Mouse (Mus musculus): ENCODE data around the gene Magel2. TPM values are rescaled to one million over a fixed set of nuclear protein-coding genes. Genes with fewer than 3 reads are reported as not detected.

Magel2 gene
- not detected in 2 replicates for polyA plus RNA-seq (2012; ENCODE audit: insufficient read depth, insufficient read length, missing spikeins)

DNA sequence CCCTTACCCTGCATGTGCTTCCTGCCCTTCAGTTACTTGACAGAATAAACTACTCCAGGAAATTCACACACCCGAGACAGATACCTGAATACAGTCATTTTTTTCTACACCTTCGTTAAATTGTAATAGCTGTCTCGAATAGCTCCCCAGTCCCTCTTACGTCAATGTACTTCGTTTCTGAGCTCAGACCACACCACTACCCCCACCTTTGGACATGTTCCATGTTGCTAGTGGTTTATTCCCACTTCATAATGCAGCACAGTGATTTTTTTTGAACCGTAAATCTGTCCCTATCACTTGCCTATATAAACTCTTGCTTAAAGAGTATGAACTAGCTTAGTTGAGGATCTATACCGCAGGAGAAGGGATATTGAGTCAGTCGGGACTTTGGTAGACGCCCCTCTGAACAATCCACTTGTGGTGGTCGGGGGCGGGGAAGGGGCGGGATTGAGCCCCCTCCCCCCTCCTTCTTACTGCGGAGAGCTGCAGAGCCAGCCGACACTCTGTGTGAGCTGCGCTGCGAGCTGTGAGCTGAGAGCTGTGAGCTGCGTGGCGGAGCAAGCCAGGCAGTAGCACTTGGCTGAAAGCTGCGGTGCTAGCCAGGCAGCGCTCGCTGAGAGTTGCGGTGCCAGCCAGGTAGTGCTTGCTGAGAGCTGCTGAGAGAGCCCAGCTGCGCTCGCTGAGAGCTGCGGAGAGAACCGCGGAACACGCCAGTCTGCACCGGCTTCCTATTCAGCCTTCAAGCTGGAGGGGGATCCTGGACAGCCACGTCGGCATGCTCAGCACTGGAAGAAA lies at the start of gene Magel2:
TSS of gene Magel2 (plus strand) at position 501 of the 795 bp plus-strand sequence.
- no peak within 1 kb of the TSS for H3K27ac ChIP-seq (replicated peaks; ENCODE audit: low read depth, low read length)
- peak within 1 kb of the TSS; percentile 46 for H3K4me3 ChIP-seq (ENCODE audit: insufficient read depth, low read depth, low read length)
- H3K4me1 ChIP-seq (ENCODE audit: control insufficient read depth, insufficient read depth, insufficient read length, low read length): no peaks in the 10 kb centered on the region

DNA sequence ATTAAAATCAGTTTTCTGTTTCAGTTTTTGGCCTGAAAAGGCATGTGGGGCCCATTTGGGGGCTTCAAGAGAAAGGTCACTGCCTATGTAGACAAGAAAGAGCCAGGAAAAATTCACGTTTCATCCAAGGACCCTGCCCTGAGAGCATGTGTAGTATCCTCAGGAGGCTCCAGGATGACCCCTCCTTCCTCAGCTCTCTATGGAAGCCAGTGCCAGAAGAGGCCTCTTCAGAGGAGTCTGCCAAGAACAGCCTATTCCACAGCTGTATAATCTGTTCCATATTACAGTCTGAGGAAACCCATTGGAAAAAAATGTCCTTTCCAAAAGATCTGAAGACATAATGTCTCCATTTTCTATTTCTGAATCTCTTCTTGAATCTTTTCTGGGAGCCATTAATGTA lies 31.4 kb upstream of the Magel2 start:
- Histone ChIP-seq H3K27ac (replicated peaks; ENCODE audit: low read depth, low read length) (no peak overlapping the region), H3K4me1 (ENCODE audit: control insufficient read depth, insufficient read depth, insufficient read length, low read length) (no peaks in the 10 kb centered on the region), H3K4me3 (ENCODE audit: insufficient read depth, low read depth, low read length) (no peak overlapping the region)

DNA sequence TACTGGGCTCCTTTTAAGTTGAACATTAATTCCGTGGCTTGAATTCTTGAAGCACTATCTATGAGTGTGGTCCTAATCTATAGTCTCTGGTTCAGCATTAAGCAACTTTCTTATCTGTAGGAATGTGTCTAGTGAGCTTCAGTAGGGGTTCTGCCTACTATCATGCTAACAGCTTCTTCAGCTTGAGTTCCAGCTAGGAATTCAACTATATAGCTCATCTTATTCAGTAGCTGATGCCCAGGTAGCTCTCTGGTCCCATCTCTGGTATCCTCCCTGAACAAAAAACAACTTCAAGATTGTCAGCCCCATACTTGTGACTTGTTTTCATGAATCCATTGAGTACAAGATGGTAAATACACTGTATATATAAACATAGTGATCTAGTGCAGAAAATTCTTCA lies 30.5 kb upstream of the Magel2 start, which contains the start of gene Ndn:
TSS of gene Ndn (plus strand) at position 301 of the 400 bp plus-strand sequence.
- Histone ChIP-seq H3K27ac (replicated peaks; ENCODE audit: low read depth, low read length) (no peak within 1 kb of the TSS), H3K4me3 (ENCODE audit: insufficient read depth, low read depth, low read length) (no peak within 1 kb of the TSS), H3K4me1 (ENCODE audit: control insufficient read depth, insufficient read depth, insufficient read length, low read length) (no peaks in the 10 kb centered on the region)

DNA sequence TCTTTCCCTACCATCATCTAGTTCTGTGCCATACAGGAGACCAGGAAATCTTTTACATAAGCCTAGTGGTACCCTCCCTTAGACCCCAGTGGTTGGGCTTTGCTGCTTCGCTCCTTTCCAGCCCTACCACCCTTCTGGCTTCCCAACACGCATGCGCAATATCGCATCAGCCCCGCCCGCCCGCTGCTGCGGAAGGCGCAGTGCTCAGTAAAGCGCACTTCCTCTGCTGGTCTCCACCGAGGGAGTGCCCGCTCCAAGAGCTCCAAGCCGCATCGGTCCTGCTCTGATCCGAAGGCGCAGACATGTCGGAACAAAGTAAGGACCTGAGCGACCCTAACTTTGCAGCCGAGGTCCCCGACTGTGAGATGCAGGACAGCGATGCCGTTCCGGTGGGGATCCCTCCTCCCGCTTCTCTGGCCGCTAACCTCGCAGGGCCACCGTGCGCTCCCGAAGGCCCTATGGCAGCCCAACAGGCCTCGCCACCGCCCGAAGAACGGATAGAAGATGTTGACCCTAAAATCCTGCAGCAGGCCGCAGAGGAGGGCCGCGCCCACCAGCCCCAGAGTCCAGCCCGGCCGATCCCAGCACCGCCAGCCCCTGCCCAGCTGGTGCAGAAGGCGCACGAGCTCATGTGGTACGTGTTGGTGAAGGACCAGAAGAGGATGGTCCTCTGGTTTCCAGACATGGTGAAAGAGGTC lies 28.6 kb upstream of the Magel2 start:
- Histone ChIP-seq H3K27ac (replicated peaks; ENCODE audit: low read depth, low read length) (no peak overlapping the region), H3K4me1 (ENCODE audit: control insufficient read depth, insufficient read depth, insufficient read length, low read length) (no peaks in the 10 kb centered on the region), H3K4me3 (ENCODE audit: insufficient read depth, low read depth, low read length) (peak overlapping the region; percentile 60)

DNA sequence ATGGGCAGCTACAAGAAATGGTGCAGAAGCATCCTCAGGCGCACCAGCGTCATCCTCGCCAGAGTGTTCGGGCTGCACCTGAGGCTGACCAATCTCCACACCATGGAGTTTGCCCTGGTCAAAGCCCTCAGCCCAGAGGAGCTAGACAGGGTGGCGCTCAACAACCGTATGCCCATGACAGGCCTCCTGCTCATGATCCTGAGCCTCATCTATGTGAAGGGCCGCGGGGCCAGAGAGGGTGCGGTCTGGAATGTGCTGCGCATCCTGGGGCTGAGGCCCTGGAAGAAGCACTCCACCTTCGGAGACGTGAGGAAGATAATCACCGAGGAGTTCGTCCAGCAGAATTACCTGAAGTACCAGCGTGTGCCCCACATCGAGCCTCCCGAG lies 28.0 kb upstream of the Magel2 start:
- Histone ChIP-seq H3K4me1 (ENCODE audit: control insufficient read depth, insufficient read depth, insufficient read length, low read length) (no peaks in the 10 kb centered on the region), H3K4me3 (ENCODE audit: insufficient read depth, low read depth, low read length) (peak overlapping the region; percentile 60), H3K27ac (replicated peaks; ENCODE audit: low read depth, low read length) (no peak overlapping the region)

DNA sequence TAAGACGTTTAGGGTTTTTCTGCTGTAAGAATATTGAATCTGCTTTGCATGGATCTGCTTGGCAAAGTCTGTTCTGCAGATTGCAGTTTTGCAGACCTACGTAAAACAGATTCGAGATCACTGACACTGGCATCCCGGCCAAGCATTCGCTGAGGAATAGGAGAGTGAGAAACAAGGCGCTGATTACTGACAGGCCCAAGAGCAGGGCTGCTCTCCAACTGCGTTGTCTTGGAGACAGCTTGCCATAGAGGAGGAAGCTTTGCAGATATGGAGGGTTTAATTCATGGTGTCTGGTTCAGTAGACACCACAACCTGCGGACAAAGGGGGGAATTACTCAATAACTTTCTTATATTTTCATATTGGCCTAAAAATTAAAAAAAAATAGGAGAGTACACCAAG lies 25.5 kb upstream of the Magel2 start:
- H3K4me1 ChIP-seq (ENCODE audit: control insufficient read depth, insufficient read depth, insufficient read length, low read length): no peaks in the 10 kb centered on the region
- no peak overlapping the region for H3K4me3 ChIP-seq (ENCODE audit: insufficient read depth, low read depth, low read length)
- H3K27ac ChIP-seq (replicated peaks; ENCODE audit: low read depth, low read length): no peak overlapping the region

DNA sequence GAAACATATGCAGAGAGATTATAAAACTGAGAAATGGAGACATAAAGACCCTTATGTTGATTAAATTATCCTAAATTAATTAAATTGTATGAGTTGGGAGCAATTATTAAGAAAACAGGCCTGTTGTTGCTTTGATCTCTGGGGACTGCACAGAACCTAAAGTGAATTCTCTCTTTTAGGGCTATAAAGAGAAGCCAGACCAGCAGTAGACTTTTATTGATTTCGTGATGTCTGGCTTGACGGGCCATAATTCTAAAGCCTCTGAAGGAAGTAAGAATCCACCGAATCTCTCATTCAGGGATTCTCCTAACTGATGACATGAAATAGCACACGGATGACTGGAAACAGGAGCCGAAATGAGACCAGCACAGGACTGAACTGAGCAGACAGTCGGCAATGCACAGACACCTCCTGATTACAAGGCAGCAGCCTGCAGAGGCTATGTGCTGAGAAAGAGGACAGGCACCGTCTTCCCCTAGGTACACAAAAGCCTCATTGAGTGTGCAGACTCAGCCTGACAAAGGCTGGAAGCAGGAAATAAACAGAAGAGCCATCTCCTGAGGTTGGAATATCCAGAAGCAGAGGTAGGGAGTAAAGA lies 11.7 kb upstream of the Magel2 start:
- H3K4me1 ChIP-seq (ENCODE audit: control insufficient read depth, insufficient read depth, insufficient read length, low read length): no peaks in the 10 kb centered on the region
- H3K4me3 ChIP-seq (ENCODE audit: insufficient read depth, low read depth, low read length): no peak overlapping the region

DNA sequence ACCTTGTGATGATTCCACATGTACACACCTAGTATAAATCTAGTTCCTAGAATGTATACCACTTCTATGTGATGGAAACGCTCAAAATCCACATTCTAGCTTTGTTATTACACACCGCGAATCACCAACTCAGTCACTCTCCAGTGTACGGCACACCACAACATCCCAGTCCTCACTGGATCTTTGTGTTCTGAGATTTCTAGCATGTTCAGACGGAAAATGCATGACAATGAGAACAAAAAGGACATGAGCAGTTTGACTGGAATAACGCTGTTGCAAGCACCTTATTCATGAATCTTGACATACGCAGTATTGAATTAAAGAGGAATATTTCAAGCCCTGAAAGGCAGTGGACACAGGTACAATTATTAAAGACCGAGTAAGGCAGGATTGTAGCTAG lies 10.1 kb upstream of the Magel2 start:
- Histone ChIP-seq H3K4me1 (ENCODE audit: control insufficient read depth, insufficient read depth, insufficient read length, low read length) (no peaks in the 10 kb centered on the region), H3K4me3 (ENCODE audit: insufficient read depth, low read depth, low read length) (no peak overlapping the region), H3K27ac (replicated peaks; ENCODE audit: low read depth, low read length) (no peak overlapping the region)

More for the DNA sequence above, 11.7 kb upstream of the Magel2 start:
- H3K27ac ChIP-seq (replicated peaks; ENCODE audit: low read depth, low read length): no peak overlapping the region

DNA sequence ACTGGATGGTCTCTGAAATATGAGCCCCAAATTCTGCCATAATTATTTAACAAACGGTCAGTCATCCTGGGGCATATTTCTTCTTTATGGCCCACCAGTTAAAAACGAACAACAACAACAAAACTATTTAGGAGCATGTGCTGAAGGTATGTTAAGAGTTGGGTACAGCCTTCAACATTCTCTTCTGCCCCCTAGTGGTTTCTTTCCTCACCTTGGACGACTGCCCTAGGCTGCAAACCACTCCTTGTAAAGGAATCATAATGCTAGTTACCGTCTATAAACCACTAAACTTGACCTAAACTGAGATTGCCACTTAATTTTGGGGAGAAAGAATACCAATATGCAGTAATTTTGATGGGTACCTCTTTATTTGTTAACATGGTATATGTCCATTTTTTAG lies 1.2 kb upstream of the Magel2 start:
- H3K4me1 ChIP-seq (ENCODE audit: control insufficient read depth, insufficient read depth, insufficient read length, low read length): no peaks in the 10 kb centered on the region
- H3K27ac ChIP-seq (replicated peaks; ENCODE audit: low read depth, low read length): no peak overlapping the region
- H3K4me3 ChIP-seq (ENCODE audit: insufficient read depth, low read depth, low read length): no peak overlapping the region

DNA sequence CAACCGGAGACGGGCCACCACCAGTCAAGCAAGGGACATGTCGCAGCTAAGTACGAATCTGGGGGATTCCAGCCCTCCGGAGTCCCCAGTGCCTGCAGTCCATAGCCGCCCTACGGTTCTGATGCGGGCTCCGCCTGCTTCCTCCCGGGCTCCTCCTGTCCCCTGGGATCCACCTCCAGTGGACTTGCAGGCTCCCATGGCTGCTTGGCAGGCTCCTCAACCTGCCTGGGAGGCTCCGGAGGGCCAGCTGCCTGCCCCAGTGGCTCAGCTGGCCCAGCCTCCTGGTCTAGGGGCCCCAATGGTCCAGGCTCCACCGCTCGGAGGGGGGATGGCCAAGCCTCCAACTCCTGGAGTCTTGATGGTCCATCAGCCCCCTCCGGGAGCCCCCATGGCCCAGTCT lies 503 bp downstream of the Magel2 start:
- Histone ChIP-seq H3K4me3 (ENCODE audit: insufficient read depth, low read depth, low read length) (peak overlapping the region; percentile 46), H3K4me1 (ENCODE audit: control insufficient read depth, insufficient read depth, insufficient read length, low read length) (no peaks in the 10 kb centered on the region), H3K27ac (replicated peaks; ENCODE audit: low read depth, low read length) (no peak overlapping the region)

DNA sequence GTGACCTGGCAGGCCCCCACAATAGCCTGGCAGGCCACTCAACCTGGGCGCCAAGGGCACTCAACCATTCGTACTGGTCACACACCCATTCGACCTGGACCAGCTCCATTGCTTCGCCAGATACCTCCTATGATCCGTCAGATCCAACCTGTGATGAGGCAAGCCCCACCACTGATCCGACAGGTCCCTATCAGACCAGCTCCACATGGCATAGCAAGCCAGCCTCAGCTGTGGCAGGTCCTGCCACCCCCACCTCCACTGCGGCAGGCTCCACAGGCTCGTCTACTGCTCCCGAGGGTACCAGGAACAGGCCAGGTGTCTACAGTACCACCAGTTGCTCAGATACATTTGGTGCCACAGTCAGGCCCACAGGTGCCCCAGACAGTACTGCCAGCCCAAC lies 1.7 kb downstream of the Magel2 start:
- no peaks in the 10 kb centered on the region for H3K4me1 ChIP-seq (ENCODE audit: control insufficient read depth, insufficient read depth, insufficient read length, low read length)
- H3K27ac ChIP-seq (replicated peaks; ENCODE audit: low read depth, low read length): no peak overlapping the region
- H3K4me3 ChIP-seq (ENCODE audit: insufficient read depth, low read depth, low read length): no peak overlapping the region

DNA sequence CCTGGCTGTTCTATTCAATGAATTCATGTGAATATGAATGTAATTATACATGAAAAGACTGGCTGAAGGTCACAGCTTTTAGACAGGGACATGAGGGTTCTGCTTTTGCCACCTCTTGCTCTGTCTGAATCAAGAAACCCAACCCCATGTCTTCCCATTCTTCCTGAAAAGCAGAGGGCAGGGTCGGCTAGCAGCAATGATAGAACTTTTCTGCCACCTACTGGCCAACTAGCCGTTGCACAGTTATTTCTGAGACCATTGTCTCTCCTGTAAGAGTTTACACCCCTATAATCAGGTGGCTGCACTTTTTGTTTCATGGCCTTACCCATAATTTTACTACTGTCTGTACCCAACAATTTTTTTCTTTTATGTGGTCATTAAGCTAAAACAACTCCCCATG lies 5.6 kb downstream of the Magel2 start:
- Histone ChIP-seq H3K27ac (replicated peaks; ENCODE audit: low read depth, low read length) (no peak overlapping the region), H3K4me3 (ENCODE audit: insufficient read depth, low read depth, low read length) (no peak overlapping the region), H3K4me1 (ENCODE audit: control insufficient read depth, insufficient read depth, insufficient read length, low read length) (no peaks in the 10 kb centered on the region)

DNA sequence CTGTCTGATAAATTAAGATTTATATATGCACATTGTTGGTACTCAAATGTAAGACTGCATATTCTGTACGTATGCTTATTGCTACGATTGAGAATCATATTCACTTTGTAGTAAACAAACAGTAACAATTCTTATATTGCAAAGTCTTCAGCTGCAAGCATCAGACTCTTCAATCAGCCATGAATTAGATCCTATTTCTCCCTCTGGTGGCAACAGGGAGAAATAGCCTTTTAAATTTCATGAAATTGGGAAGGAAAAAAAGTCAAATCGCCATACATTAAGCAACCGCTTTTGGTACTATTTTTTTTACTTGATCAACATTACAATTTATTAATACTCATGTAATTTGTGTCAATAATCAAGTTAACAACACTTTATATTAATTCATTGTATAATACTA lies 11.5 kb downstream of the Magel2 start:
- Histone ChIP-seq H3K27ac (replicated peaks; ENCODE audit: low read depth, low read length) (no peak overlapping the region), H3K4me3 (ENCODE audit: insufficient read depth, low read depth, low read length) (no peak overlapping the region), H3K4me1 (ENCODE audit: control insufficient read depth, insufficient read depth, insufficient read length, low read length) (no peaks in the 10 kb centered on the region)

DNA sequence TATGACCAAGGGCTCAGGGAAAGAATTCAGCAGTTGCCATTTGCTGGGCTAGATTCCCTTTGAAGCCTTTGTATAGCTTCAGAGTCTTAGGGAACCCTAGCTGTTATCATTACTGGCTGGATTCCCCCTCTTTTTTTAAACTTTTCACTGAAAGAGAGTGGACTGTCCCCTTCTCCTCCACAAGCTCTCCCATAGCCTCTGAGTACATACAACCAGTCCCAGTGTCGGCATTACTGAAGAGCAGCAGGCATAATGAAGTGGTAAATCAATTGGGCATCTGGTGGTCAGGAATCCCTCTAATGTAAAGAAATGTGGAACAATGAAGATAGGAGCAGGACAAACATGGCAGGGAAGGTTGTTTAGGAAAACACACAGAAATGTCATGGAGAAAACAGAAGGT lies 15.4 kb downstream of the Magel2 start:
- Histone ChIP-seq H3K4me1 (ENCODE audit: control insufficient read depth, insufficient read depth, insufficient read length, low read length) (no peaks in the 10 kb centered on the region), H3K27ac (replicated peaks; ENCODE audit: low read depth, low read length) (no peak overlapping the region), H3K4me3 (ENCODE audit: insufficient read depth, low read depth, low read length) (no peak overlapping the region)

DNA sequence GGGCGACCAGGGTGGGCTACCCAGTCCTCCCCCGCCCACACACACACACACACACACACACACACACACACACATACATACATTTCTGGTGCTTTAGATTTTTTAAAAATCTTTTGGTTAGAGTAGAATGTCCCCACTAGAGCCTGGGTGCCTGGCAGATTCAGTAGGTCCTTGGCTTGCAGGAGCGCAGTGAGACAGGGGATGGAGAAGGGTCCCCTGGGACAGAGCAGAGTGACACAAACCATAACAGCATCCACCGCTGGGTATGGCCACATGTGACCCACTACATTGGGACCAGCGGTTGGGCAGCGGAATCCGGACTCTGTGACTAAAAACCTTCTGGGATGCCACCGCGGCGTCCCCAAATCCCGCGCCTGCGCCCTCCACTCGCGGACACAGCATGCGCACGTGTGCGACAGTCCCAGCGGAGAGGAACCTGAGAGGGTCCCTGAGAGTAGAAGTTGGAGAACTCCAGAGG lies 29.8 kb downstream of the Magel2 start:
- no peaks in the 10 kb centered on the region for H3K4me1 ChIP-seq (ENCODE audit: control insufficient read depth, insufficient read depth, insufficient read length, low read length)
- H3K27ac ChIP-seq (replicated peaks; ENCODE audit: low read depth, low read length): no peak overlapping the region
- H3K4me3 ChIP-seq (ENCODE audit: insufficient read depth, low read depth, low read length): no peak overlapping the region

All from brown adipose tissue, adult 24 weeks (tissue).